Mouse (Mus musculus) CH12.LX (cell line): ENCODE results near the gene Plxdc1.

Experiments
- CTCF ChIP-seq, 2 experiments: IDR thresholded peaks in 1 of 2; conservative IDR thresholded peaks in 1 of 2; 2 replicates each; pipeline ENCODE4 v1.5.1; 2011 to 2012; ENCODE audit warnings: low read depth in 2 of 2, low read length in 2 of 2, improper control_type of control experiment in 1 of 2, inconsistent platforms in 1 of 2, mild to moderate bottlenecking in 1 of 2, moderate library complexity in 1 of 2
- MAFK ChIP-seq: IDR thresholded peaks from 2 replicates; pipeline ENCODE4 v1.6.1; 2011; ENCODE audit warnings: low read length, improper control_type of control experiment; ENCODE audit not compliant: insufficient replicate concordance
- MAX ChIP-seq: IDR thresholded peaks from 2 replicates; pipeline ENCODE4 v1.6.1; 2011; ENCODE audit warnings: low read length, improper control_type of control experiment
- NRF1 ChIP-seq: IDR thresholded peaks from 2 replicates; pipeline ENCODE4 v1.6.1; 2014; ENCODE audit warnings: low read depth, mild to moderate bottlenecking, inconsistent platforms, low read length, improper control_type of control experiment, moderate library complexity
- POLR2A ChIP-seq: IDR thresholded peaks from 2 replicates; pipeline ENCODE4 v1.6.1; 2011; ENCODE audit warnings: low read depth, mild to moderate bottlenecking, improper control_type of control experiment, low read length
- USF2 ChIP-seq: conservative IDR thresholded peaks from 2 replicates; pipeline ENCODE4 v1.6.1; 2011; ENCODE audit warnings: low read depth, low read length, improper control_type of control experiment
- ZC3H11A ChIP-seq: IDR thresholded peaks from 2 replicates; pipeline ENCODE4 v1.6.1; 2012; ENCODE audit warnings: low read depth, mild to moderate bottlenecking, inconsistent platforms, low read length, improper control_type of control experiment

- TF ChIP-seq ZC3H11A, result no peak
- no peak for TF ChIP-seq CTCF (conservative IDR thresholded peaks at IDR 0.05 in 1 of 2, IDR thresholded peaks at IDR 0.05 in 1 of 2; ENCODE audit: low read depth in 2 of 2, low read length in 2 of 2)
- TF ChIP-seq POLR2A, result no peak
- peak; percentile 82 for TF ChIP-seq MAFK
- no peak for TF ChIP-seq MAX
- no peak for TF ChIP-seq USF2
- TF ChIP-seq NRF1, result no peak
Observed at GRCm38 (mm10) chr11:97949703-97950475, 36.4 kb downstream of the Plxdc1 start.
